In the genomic region with DNA sequence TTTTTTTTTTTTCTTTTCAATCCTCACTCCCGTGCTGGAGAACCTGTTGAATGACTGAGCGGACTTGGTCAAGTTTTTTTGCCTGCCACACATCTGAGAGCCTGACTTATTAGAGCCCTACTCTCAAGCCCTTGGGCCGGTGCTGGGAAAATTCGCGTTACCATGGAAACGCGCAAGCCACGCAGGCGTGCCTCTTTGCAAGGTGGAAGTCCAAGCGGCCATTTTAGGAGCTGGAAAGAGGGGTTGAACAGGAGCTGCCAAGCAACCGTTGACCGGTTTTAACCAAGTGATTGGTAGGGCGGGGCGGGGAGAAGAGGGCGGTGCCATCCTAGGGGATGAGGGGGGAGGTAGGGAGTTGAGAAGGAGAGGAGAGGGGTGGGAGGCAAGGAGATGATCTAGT, we compare ENCODE assay signal across 25 mouse cellular contexts. TPM values are rescaled to one million over a fixed set of nuclear protein-coding genes. Genes with fewer than 3 reads are reported as not detected.
DNase-seq lines count a peak whose midpoint lies in the region; ATAC-seq and TF ChIP-seq lines count a peak whose summit lies in the region.
"Had no signal": no experiment of that assay in that cellular context is flagged by ENCODE, and none has a peak within 500 bp of the region (broad histone marks: within the 10 kb centered on the region; RNA-seq: fewer than 3 reads in every experiment).

No protein-coding gene starts in this region.

- H3K9me3 ChIP-seq in hindbrain, embryonic 11.5 days (ENCODE audit: control insufficient read depth, low read length): no peaks in the 10 kb centered on the region
- H3K9me3 ChIP-seq in hindbrain, embryonic 12.5 days (replicated peaks): peaks cover 6% of the 10 kb centered on the region; the same call in 1 of the 2 replicates
- H3K9me3 ChIP-seq in midbrain, embryonic 14.5 days (ENCODE audit: control insufficient read depth, low read length): peaks cover 3% of the 10 kb centered on the region; the same call in 1 of the 2 replicates
- H3K9me3 ChIP-seq in midbrain, embryonic 13.5 days: 0 out of 2 replicates have a peak, but pooled peaks cover 4% of the 10 kb centered on the region
- H3K9me3 ChIP-seq in ES-E14 (ENCODE audit: control insufficient read depth, insufficient read depth, low read depth, low read length): no peaks in the 10 kb centered on the region
- H3K9me3 ChIP-seq: neural tube, embryonic 13.5 days had no signal

- in situ Hi-C loops in ES-E14 (cut with MboI; ENCODE audit: low sequenced_read_pairs in 2 of 2, unreplicated experiment in 2 of 2): no loop called here

- no peak for TF ChIP-seq CTCF in testis, adult 2 months (IDR thresholded peaks at IDR 0.05; ENCODE audit: control insufficient read depth, insufficient read depth, insufficient replicate concordance, low read depth, low read length)

- H3K4me2 ChIP-seq in hindbrain, embryonic 11.5 days (replicated peaks; ENCODE audit: low read depth, low read length): no peak overlapping the region
- no peak overlapping the region for H3K4me2 ChIP-seq in hindbrain, embryonic 12.5 days (replicated peaks)
- no peak overlapping the region for H3K4me2 ChIP-seq in midbrain, embryonic 14.5 days (ENCODE audit: low read length)
- no peak overlapping the region for H3K4me2 ChIP-seq in midbrain, embryonic 13.5 days (replicated peaks)
- H3K4me2 ChIP-seq: embryonic facial prominence, embryonic 13.5 days; liver, embryonic 12.5 days; midbrain, embryonic 12.5 days had no signal

- H3K27ac ChIP-seq in hindbrain, embryonic 11.5 days (ENCODE audit: low read depth, low read length): no peak overlapping the region
- no peak overlapping the region for H3K27ac ChIP-seq in hindbrain, embryonic 12.5 days
- no peak overlapping the region for H3K27ac ChIP-seq in midbrain, embryonic 14.5 days (replicated peaks; ENCODE audit: low read depth, low read length)
- no peak overlapping the region for H3K27ac ChIP-seq in midbrain, embryonic 13.5 days
- H3K27ac ChIP-seq in ES-E14 (ENCODE audit: insufficient read depth, low read depth, low read length, poor library complexity, severe bottlenecking): no peak overlapping the region
- H3K27ac ChIP-seq in testis, adult 2 months (ENCODE audit: control insufficient read depth, insufficient read depth, low read depth, low read length): peak overlapping the region; percentile 84
- H3K27ac ChIP-seq: embryonic facial prominence, embryonic 13.5 days; kidney, postnatal 0 days; liver, embryonic 12.5 days; midbrain, embryonic 12.5 days; neural tube, embryonic 13.5 days had no signal

- no peaks in the 10 kb centered on the region for H3K36me3 ChIP-seq in hindbrain, embryonic 11.5 days (ENCODE audit: control insufficient read depth, insufficient read depth, low read length)
- H3K36me3 ChIP-seq in hindbrain, embryonic 12.5 days: no peaks in the 10 kb centered on the region
- no peaks in the 10 kb centered on the region for H3K36me3 ChIP-seq in midbrain, embryonic 14.5 days (ENCODE audit: control insufficient read depth, insufficient read depth, low read length)
- H3K36me3 ChIP-seq in midbrain, embryonic 13.5 days: no peaks in the 10 kb centered on the region
- no peaks in the 10 kb centered on the region for H3K36me3 ChIP-seq in ES-E14 (ENCODE audit: control insufficient read depth, insufficient read depth, low read length, poor library complexity, severe bottlenecking)
- H3K36me3 ChIP-seq in testis, adult 2 months (ENCODE audit: control insufficient read depth, insufficient read depth, low read length): no peaks in the 10 kb centered on the region
- H3K36me3 ChIP-seq: embryonic facial prominence, embryonic 13.5 days; midbrain, embryonic 12.5 days; neural tube, embryonic 13.5 days had no signal

- no peak for ATAC-seq in hindbrain, embryonic 11.5 days (ENCODE audit: low FRiP score)
- no peak for ATAC-seq in hindbrain, embryonic 12.5 days (ENCODE audit: low FRiP score)
- ATAC-seq in midbrain, embryonic 14.5 days (ENCODE audit: low FRiP score, low TSS enrichment): no peak
- ATAC-seq in midbrain, embryonic 13.5 days: no peak
- ATAC-seq: intestine, embryonic 16.5 days; liver, embryonic 12.5 days; liver, postnatal 0 days had no signal

- peak; percentile 28; the same call in 1 of the 2 replicates for TF ChIP-seq POLR2A in testis, adult 2 months (IDR thresholded peaks at IDR 0.05; ENCODE audit: control insufficient read depth, low read depth, low read length)

- H3K4me3 ChIP-seq in hindbrain, embryonic 11.5 days (ENCODE audit: low read depth, low read length): no peak overlapping the region
- H3K4me3 ChIP-seq in hindbrain, embryonic 12.5 days: no peak overlapping the region
- no peak overlapping the region for H3K4me3 ChIP-seq in midbrain, embryonic 14.5 days (replicated peaks; ENCODE audit: low read depth, low read length)
- no peak overlapping the region for H3K4me3 ChIP-seq in midbrain, embryonic 13.5 days (replicated peaks)
- no peak overlapping the region for H3K4me3 ChIP-seq in ES-E14 (ENCODE audit: insufficient read depth in 1 of 2, low read depth in 1 of 2, low read length in 2 of 2, poor library complexity in 1 of 2, severe bottlenecking in 1 of 2)
- peak overlapping the region; percentile 93 for H3K4me3 ChIP-seq in testis, adult 2 months (ENCODE audit: control insufficient read depth, low read depth, low read length)
- H3K4me3 ChIP-seq: embryonic facial prominence, embryonic 13.5 days; liver, embryonic 12.5 days; midbrain, embryonic 12.5 days; myocyte; neural tube, embryonic 13.5 days had no signal

- H3K9ac ChIP-seq in hindbrain, embryonic 11.5 days (ENCODE audit: low read depth, low read length): no peak overlapping the region
- H3K9ac ChIP-seq in hindbrain, embryonic 12.5 days: no peak overlapping the region
- H3K9ac ChIP-seq in midbrain, embryonic 14.5 days (replicated peaks; ENCODE audit: low read length): no peak overlapping the region
- no peak overlapping the region for H3K9ac ChIP-seq in midbrain, embryonic 13.5 days (replicated peaks)
- no peak overlapping the region for H3K9ac ChIP-seq in ES-E14 (ENCODE audit: insufficient read depth, low read depth, low read length, poor library complexity, severe bottlenecking)
- H3K9ac ChIP-seq: embryonic facial prominence, embryonic 13.5 days; liver, embryonic 12.5 days; liver, postnatal 0 days; midbrain, embryonic 12.5 days; neural tube, embryonic 13.5 days had no signal

- 42% methylated on average over 15 of the region's 15 CpGs for WGBS in hindbrain, embryonic 11.5 days
- 45% methylated on average over 15 of the region's 15 CpGs for WGBS in hindbrain, embryonic 12.5 days
- 45% methylated on average over 15 of the region's 15 CpGs for WGBS in midbrain, embryonic 14.5 days
- whole genome bisulfite sequencing in midbrain, embryonic 13.5 days: 36% methylated on average over 15 of the region's 15 CpGs

- H3K27me3 ChIP-seq in hindbrain, embryonic 11.5 days (ENCODE audit: control insufficient read depth, insufficient read depth, low read length): peaks cover 13% of the 10 kb centered on the region
- peaks cover 17% of the 10 kb centered on the region for H3K27me3 ChIP-seq in hindbrain, embryonic 12.5 days
- H3K27me3 ChIP-seq in midbrain, embryonic 14.5 days (ENCODE audit: control insufficient read depth, insufficient read depth, low read length): no peaks in the 10 kb centered on the region
- peaks cover 16% of the 10 kb centered on the region for H3K27me3 ChIP-seq in midbrain, embryonic 13.5 days
- no peaks in the 10 kb centered on the region for H3K27me3 ChIP-seq in testis, adult 2 months (ENCODE audit: control insufficient read depth, insufficient read depth, low read length)

- peak; percentile 10 for DNase-seq in hindbrain, embryonic 11.5 days (ENCODE audit: low spot score)
- peak; percentile 53 for DNase-seq in midbrain, embryonic 14.5 days
- DNase-seq in ES-E14 (ENCODE audit: low read depth, low spot score): peak; percentile 62
- no peak for DNase-seq in cerebellum, adult 8-10 months
- no peak for DNase-seq in embryo, embryonic 10 days (ENCODE audit: low spot score)
- DNase-seq: adrenal gland, postnatal 10 days; cerebellum, adult 9-10 months; cerebellum, postnatal 36 days; embryo, embryonic 11 days; gastrocnemius, postnatal 10 days; heart, postnatal 14 days; layer of hippocampus, postnatal 36 days; left cerebral cortex, postnatal 4 days; liver, postnatal 0 days; thymus, postnatal 25 days had no signal

- H3K4me1 ChIP-seq in hindbrain, embryonic 11.5 days (replicated peaks; ENCODE audit: control insufficient read depth, insufficient read depth, low read length): no peaks in the 10 kb centered on the region; the same call in 1 of the 2 replicates
- 0 out of 2 replicates have a peak, but pooled peaks cover 9% of the 10 kb centered on the region for H3K4me1 ChIP-seq in hindbrain, embryonic 12.5 days
- H3K4me1 ChIP-seq in midbrain, embryonic 14.5 days (ENCODE audit: control insufficient read depth, insufficient read depth, low read length): 0 out of 2 replicates have a peak, but pooled peaks cover 6% of the 10 kb centered on the region
- H3K4me1 ChIP-seq in midbrain, embryonic 13.5 days (replicated peaks): peaks cover 24% of the 10 kb centered on the region
- H3K4me1 ChIP-seq in ES-E14 (ENCODE audit: control insufficient read depth in 2 of 2, insufficient read depth in 2 of 2, low read length in 2 of 2, poor library complexity in 1 of 2): peaks cover 0 to 1% of the 10 kb centered on the region in 2 experiments; a peak in 1 of 4 replicates
- peaks cover 17% of the 10 kb centered on the region for H3K4me1 ChIP-seq in testis, adult 2 months (ENCODE audit: control insufficient read depth, insufficient read depth, low read length)

RNA-seq across cellular contexts. Expression of a gene that starts 1.0 kb away (rescaled TPM):
- polyA plus RNA-seq in hindbrain, embryonic 11.5 days (2014; fragmentation: Nextera tagmentation; extraction: Ambion mirVana): 0.51 and 0.59 TPM in 2 replicates
- 0.72 and 1.0 TPM in 2 replicates for polyA plus RNA-seq in hindbrain, embryonic 12.5 days (2016; fragmentation: Nextera tagmentation; extraction: Ambion mirVana)
- 3.6 TPM in 2 replicates for polyA plus RNA-seq in midbrain, embryonic 14.5 days (2014; fragmentation: Nextera tagmentation; extraction: Ambion mirVana)
- polyA plus RNA-seq in midbrain, embryonic 13.5 days (2015; fragmentation: Nextera tagmentation; extraction: Ambion mirVana): 2.0 and 3.3 TPM in 2 replicates
- 2.1 and 2.9 TPM in 2 replicates for total RNA-seq in ES-E14 (2012; rRNA removed)
- 222 and 254 TPM in 2 replicates for polyA plus RNA-seq in testis, adult 2 months (2012; rRNA removed)
- polyA plus RNA-seq: myocyte had no signal

RNA-seq across cellular contexts. Expression of a gene that starts 17.5 kb away (rescaled TPM):
- polyA plus RNA-seq in hindbrain, embryonic 11.5 days (2014; fragmentation: Nextera tagmentation; extraction: Ambion mirVana): 0.32 TPM in 2 replicates
- 1.2 and 1.6 TPM in 2 replicates for polyA plus RNA-seq in hindbrain, embryonic 12.5 days (2016; fragmentation: Nextera tagmentation; extraction: Ambion mirVana)
- polyA plus RNA-seq in midbrain, embryonic 14.5 days (2014; fragmentation: Nextera tagmentation; extraction: Ambion mirVana): 0.54 and 0.85 TPM in 2 replicates
- 0.17 and 0.30 TPM in 2 replicates for polyA plus RNA-seq in midbrain, embryonic 13.5 days (2015; fragmentation: Nextera tagmentation; extraction: Ambion mirVana)
- total RNA-seq in ES-E14 (2012; rRNA removed): 6.2 and 8.5 TPM in 2 replicates
- 4.8 and 5.8 TPM in 2 replicates for polyA plus RNA-seq in testis, adult 2 months (2012; rRNA removed)

RNA-seq across cellular contexts. Expression of a gene that starts 23.3 kb away (rescaled TPM):
- 88.4 and 91.8 TPM in 2 replicates for polyA plus RNA-seq in hindbrain, embryonic 11.5 days (2014; fragmentation: Nextera tagmentation; extraction: Ambion mirVana)
- 81.9 and 83.4 TPM in 2 replicates for polyA plus RNA-seq in hindbrain, embryonic 12.5 days (2016; fragmentation: Nextera tagmentation; extraction: Ambion mirVana)
- polyA plus RNA-seq in midbrain, embryonic 14.5 days (2014; fragmentation: Nextera tagmentation; extraction: Ambion mirVana): 86.6 and 107 TPM in 2 replicates
- polyA plus RNA-seq in midbrain, embryonic 13.5 days (2015; fragmentation: Nextera tagmentation; extraction: Ambion mirVana): 77.0 and 80.8 TPM in 2 replicates
- total RNA-seq in ES-E14 (2012; rRNA removed): 201 and 296 TPM in 2 replicates
- polyA plus RNA-seq in testis, adult 2 months (2012; rRNA removed): 321 and 371 TPM in 2 replicates

RNA-seq across cellular contexts. Expression of a gene that starts 33.4 kb away (rescaled TPM):
- 2.5 and 2.7 TPM in 2 replicates for polyA plus RNA-seq in hindbrain, embryonic 11.5 days (2014; fragmentation: Nextera tagmentation; extraction: Ambion mirVana)
- 1.8 and 2.4 TPM in 2 replicates for polyA plus RNA-seq in hindbrain, embryonic 12.5 days (2016; fragmentation: Nextera tagmentation; extraction: Ambion mirVana)
- polyA plus RNA-seq in midbrain, embryonic 14.5 days (2014; fragmentation: Nextera tagmentation; extraction: Ambion mirVana): 0.29 and 0.57 TPM in 2 replicates
- 0.92 and 2.0 TPM in 2 replicates for polyA plus RNA-seq in midbrain, embryonic 13.5 days (2015; fragmentation: Nextera tagmentation; extraction: Ambion mirVana)
- total RNA-seq in ES-E14 (2012; rRNA removed): 19.9 and 20.0 TPM in 2 replicates
- 0.15 and 0.29 TPM in 2 replicates for polyA plus RNA-seq in testis, adult 2 months (2012; rRNA removed)
- total RNA-seq: layer of hippocampus, postnatal 36 days had no signal

RNA-seq across cellular contexts. Expression of a gene that starts 34.3 kb away (rescaled TPM):
- polyA plus RNA-seq in hindbrain, embryonic 11.5 days (2014; fragmentation: Nextera tagmentation; extraction: Ambion mirVana): 338 and 343 TPM in 2 replicates
- polyA plus RNA-seq in hindbrain, embryonic 12.5 days (2016; fragmentation: Nextera tagmentation; extraction: Ambion mirVana): 285 and 288 TPM in 2 replicates
- polyA plus RNA-seq in midbrain, embryonic 14.5 days (2014; fragmentation: Nextera tagmentation; extraction: Ambion mirVana): 290 and 302 TPM in 2 replicates
- 314 and 315 TPM in 2 replicates for polyA plus RNA-seq in midbrain, embryonic 13.5 days (2015; fragmentation: Nextera tagmentation; extraction: Ambion mirVana)
- total RNA-seq in ES-E14 (2012; rRNA removed): 209 and 211 TPM in 2 replicates
- 362 and 383 TPM in 2 replicates for polyA plus RNA-seq in testis, adult 2 months (2012; rRNA removed)

Comparison
In these comparisons a context has a peak if more than half of its experiments do, and no peak if none do; other contexts are left out.
1. DNase-seq: peak in hindbrain, embryonic 11.5 days (single experiment), midbrain, embryonic 14.5 days (single experiment) and ES-E14 (single experiment); none in cerebellum, adult 8-10 months (single experiment) and embryo, embryonic 10 days (single experiment).
2. RNA of a gene that starts 1.0 kb away (polyA plus RNA-seq): 222 to 254 TPM in testis, adult 2 months; 3.6 TPM in midbrain, embryonic 14.5 days, 2.0 to 3.3 TPM in midbrain, embryonic 13.5 days, 0.72 to 1.0 TPM in hindbrain, embryonic 12.5 days and 0.51 to 0.59 TPM in hindbrain, embryonic 11.5 days; every median in the first group is over 10 times any median in the second.